Mouse (Mus musculus) megakaryocyte, embryonic 14.5 days (primary cell): ENCODE data around the gene Cep104.

Source experiments
- FLI1 ChIP-seq: IDR thresholded peaks from 2 replicates; pipeline ENCODE4 v1.6.1; 2012; ENCODE audit warnings: low read length, inconsistent platforms, mixed read lengths
- GATA1 ChIP-seq: IDR thresholded peaks from 3 replicates; pipeline ENCODE4 v1.6.1; 2012; ENCODE audit warnings: mixed read lengths, low read length, inconsistent platforms, borderline replicate concordance

- TF ChIP-seq GATA1 (no peak), FLI1 (no peak)
These were observed 283 bp downstream of the Cep104 start for GRCm38 (mm10) chr4:153975292-153975662.
